Mouse (Mus musculus): ENCODE measurements around the gene Lsm10. TPM values are rescaled to one million over a fixed set of nuclear protein-coding genes. Genes with fewer than 3 reads are reported as not detected.

The Lsm10 gene
- 47.8 and 51.2 TPM in 2 replicates for polyA plus RNA-seq (2014; fragmentation: Nextera tagmentation; extraction: Ambion mirVana)

DNA sequence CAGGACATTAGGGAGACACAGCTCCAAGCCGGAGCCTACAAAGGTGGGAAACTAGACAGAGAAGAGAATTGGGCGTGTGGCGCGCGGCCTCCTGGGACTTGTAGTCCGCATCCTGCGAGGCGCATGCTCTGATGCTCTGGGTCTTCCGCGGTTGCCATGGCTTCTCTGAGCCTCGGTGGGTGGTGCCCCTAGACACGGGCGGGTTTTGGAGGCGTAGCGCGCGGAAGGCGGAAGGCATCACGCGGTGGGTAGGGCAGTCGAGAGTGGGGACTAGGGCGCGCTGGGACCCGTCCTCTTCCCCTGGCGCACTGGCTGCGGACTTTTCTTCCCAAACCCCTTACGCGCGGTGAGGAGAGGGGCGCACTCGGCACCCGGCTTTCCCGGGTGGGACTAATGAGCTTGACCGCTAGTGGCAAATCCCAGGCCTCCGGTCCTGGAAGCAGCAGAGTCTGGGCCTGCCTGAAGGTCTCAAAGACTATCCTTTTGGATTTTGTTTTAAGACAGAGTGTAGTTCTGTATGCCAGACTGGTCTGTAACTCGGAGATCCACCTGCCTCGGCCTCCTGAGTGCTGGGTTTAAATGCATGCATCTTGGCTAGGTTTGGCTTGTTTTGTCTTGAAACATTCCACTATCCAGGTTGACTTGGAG, at the start of gene Lsm10:
Gene Lsm10, plus strand, starts transcription at position 160 of the 648 bp plus-strand sequence.
- H3K4me3 ChIP-seq (replicated peaks; ENCODE audit: low read depth, low read length), result peak within 1 kb of the TSS; percentile 49
- peak within 1 kb of the TSS; percentile 65 for H3K4me2 ChIP-seq (ENCODE audit: low read length)
- ATAC-seq (ENCODE audit: low FRiP score, low TSS enrichment) (peak; percentile 97), DNase-seq (peak; percentile 98)
- peak within 1 kb of the TSS; percentile 79 for H3K27ac ChIP-seq (replicated peaks; ENCODE audit: low read depth, low read length)
- H3K27me3 ChIP-seq (ENCODE audit: control insufficient read depth, insufficient read depth, low read length), result no peaks in the 10 kb centered on the region
- peaks cover 6% of the 10 kb centered on the region; the same call in 1 of the 2 replicates for H3K4me1 ChIP-seq (ENCODE audit: control insufficient read depth, insufficient read depth, low read length)
- H3K9me3 ChIP-seq (ENCODE audit: control insufficient read depth, low read length), result no peaks in the 10 kb centered on the region
- peak within 1 kb of the TSS; percentile 63 for H3K9ac ChIP-seq (replicated peaks; ENCODE audit: low read length)
- H3K36me3 ChIP-seq (ENCODE audit: control insufficient read depth, insufficient read depth, low read length), result no peaks in the 10 kb centered on the region
- 3% methylated on average over 36 of the region's 37 CpGs for WGBS

DNA sequence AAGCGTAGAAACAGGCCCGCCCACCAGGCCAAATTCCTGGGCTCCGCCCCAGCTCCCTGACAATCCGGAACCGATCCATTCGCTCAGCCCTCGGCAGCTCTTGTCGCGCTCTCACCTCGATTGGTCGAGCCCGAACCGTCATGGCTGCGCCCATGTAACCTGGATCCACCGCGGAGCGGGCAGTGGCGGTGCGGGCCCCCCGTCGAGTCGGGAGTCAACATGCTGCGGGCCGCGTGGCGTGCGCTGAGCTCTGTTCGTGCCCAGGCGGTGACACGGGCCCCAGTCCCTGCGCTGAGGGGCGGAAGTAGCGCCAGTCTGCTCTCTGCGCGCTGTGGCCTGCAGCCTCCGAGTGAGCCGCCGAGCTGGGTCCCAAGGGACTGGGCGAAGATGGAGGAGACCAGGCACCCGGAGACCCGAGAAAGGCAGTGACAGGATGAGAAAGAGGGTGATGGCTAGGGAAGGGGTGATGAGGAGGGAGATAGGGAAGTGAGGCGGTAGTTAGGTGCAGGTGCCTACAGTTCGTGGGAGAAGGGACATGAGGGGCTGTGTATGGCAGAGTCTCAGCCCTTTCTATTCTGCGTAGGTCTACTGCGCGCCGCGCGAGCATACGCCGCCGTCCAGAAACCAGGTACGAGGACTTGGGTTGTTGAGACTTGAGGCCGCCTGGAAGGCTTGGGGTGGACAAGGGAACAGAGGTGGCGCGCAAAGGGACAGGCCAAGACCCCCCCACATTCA, 49.4 kb upstream of the Lsm10 start, which contains the start of gene Mrps15:
Gene Mrps15, plus strand, starts transcription at position 75 of the 735 bp plus-strand sequence.
- Histone ChIP-seq H3K9me3 (ENCODE audit: control insufficient read depth, low read length) (no peaks in the 10 kb centered on the region), H3K4me3 (replicated peaks; ENCODE audit: low read depth, low read length) (peak within 1 kb of the TSS; percentile 95), H3K9ac (replicated peaks; ENCODE audit: low read length) (peak within 1 kb of the TSS; percentile 70), H3K27me3 (ENCODE audit: control insufficient read depth, insufficient read depth, low read length) (no peaks in the 10 kb centered on the region), H3K27ac (replicated peaks; ENCODE audit: low read depth, low read length) (peak within 1 kb of the TSS; percentile 74), H3K4me1 (ENCODE audit: control insufficient read depth, insufficient read depth, low read length) (peaks cover 11% of the 10 kb centered on the region; the same call in 1 of the 2 replicates), H3K36me3 (ENCODE audit: control insufficient read depth, insufficient read depth, low read length) (peaks cover 21% of the 10 kb centered on the region), H3K4me2 (ENCODE audit: low read length) (peak within 1 kb of the TSS; percentile 92)
- DNase-seq, result peak; percentile 94
- WGBS, result under 1% methylated on average over 56 of the region's 56 CpGs
- ATAC-seq (ENCODE audit: low FRiP score, low TSS enrichment), result peak; percentile 92

DNA sequence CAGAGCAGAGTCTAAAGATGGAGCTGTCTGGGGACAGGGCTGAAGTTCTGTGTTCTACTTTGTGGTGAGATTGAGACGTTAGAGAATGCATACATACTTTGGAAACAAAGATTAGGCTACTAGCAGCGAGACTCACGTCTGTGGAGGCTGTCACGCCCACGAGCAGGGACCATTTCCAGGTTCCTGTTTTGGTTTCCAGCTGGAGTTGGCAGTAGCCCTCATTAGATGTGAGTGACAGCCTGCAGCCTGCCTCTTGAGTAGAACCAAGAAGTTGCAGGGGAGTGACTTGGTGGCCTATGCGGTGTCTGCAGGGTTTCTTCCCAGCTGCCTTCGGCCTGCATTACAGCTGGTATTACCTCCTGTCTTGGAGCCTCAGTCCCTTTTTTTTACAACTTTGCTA, 44.8 kb upstream of the Lsm10 start:
- WGBS, result 85% methylated on average over 7 of the region's 7 CpGs
- Histone ChIP-seq H3K4me1 (ENCODE audit: control insufficient read depth, insufficient read depth, low read length) (peaks cover 9% of the 10 kb centered on the region; the same call in 1 of the 2 replicates), H3K36me3 (ENCODE audit: control insufficient read depth, insufficient read depth, low read length) (peaks cover 65% of the 10 kb centered on the region), H3K9ac (replicated peaks; ENCODE audit: low read length) (no peak overlapping the region), H3K4me2 (ENCODE audit: low read length) (no peak overlapping the region), H3K27ac (replicated peaks; ENCODE audit: low read depth, low read length) (no peak overlapping the region), H3K9me3 (ENCODE audit: control insufficient read depth, low read length) (no peaks in the 10 kb centered on the region), H3K27me3 (ENCODE audit: control insufficient read depth, insufficient read depth, low read length) (no peaks in the 10 kb centered on the region), H3K4me3 (replicated peaks; ENCODE audit: low read depth, low read length) (no peak overlapping the region)
- DNase-seq (no peak), ATAC-seq (ENCODE audit: low FRiP score, low TSS enrichment) (no peak)

- Histone ChIP-seq H3K27ac (replicated peaks; ENCODE audit: low read depth, low read length) (peak overlapping the region; percentile 14; the same call in 1 of the 2 replicates), H3K27me3 (ENCODE audit: control insufficient read depth, insufficient read depth, low read length) (no peaks in the 10 kb centered on the region), H3K9me3 (ENCODE audit: control insufficient read depth, low read length) (no peaks in the 10 kb centered on the region), H3K36me3 (ENCODE audit: control insufficient read depth, insufficient read depth, low read length) (peaks cover 39% of the 10 kb centered on the region), H3K4me3 (replicated peaks; ENCODE audit: low read depth, low read length) (peak overlapping the region; percentile 74), H3K9ac (replicated peaks; ENCODE audit: low read length) (peak overlapping the region; percentile 39; the same call in 1 of the 2 replicates), H3K4me1 (ENCODE audit: control insufficient read depth, insufficient read depth, low read length) (peaks cover 10% of the 10 kb centered on the region), H3K4me2 (ENCODE audit: low read length) (peak overlapping the region; percentile 72)
- DNase-seq (no peak), ATAC-seq (ENCODE audit: low FRiP score, low TSS enrichment) (no peak)
- WGBS, result 16% methylated on average over 19 of the region's 19 CpGs
Measured at GRCm38 (mm10) chr4:126057207-126058133, 39.0 kb upstream of the Lsm10 start.

DNA sequence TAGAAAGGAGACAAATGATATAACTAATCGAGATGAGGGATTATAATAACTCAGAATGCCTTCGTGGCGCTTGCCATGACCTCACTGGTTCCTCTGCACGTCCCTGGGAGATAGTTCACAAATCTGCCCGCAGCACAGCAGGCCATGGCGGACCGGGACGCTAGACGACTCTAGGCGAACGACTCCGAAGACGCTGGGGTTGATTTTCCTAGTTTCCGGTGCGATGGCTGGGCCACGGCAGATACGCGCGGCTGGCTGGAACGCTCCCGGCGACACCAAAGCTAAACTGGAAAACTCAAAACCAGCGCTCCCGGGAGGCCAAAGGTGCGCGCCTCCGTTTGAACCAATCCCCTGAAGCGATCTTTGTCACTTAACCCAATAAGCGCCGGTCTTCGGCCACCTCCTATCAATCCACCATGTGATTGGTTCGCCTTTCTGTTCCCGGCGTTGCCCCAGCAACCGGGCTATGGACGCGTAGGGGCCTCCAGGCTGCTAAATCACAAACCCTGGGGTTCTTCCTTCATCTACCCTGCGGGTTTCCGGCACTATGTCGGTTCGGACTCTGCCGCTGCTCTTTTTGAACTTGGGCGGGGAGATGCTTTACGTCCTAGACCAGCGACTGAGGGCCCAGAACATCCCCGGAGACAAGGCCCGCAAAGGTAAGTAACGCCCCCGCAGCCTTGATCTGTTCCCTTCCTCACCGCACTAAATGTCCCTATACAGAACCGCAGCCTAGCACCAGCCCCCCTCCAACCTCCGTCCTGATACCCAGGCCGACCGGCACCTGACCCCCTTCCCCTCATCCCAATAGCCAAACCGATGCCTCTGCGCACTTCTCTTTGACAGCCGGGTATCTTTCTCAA, 38.1 kb upstream of the Lsm10 start, which contains the start of gene Oscp1:
Gene Oscp1, plus strand, starts transcription at position 432 of the 863 bp plus-strand sequence.
- peak within 1 kb of the TSS; percentile 75 for H3K9ac ChIP-seq (replicated peaks; ENCODE audit: low read length)
- peaks cover 10% of the 10 kb centered on the region for H3K4me1 ChIP-seq (ENCODE audit: control insufficient read depth, insufficient read depth, low read length)
- WGBS, result under 1% methylated on average over 57 of the region's 57 CpGs
- H3K9me3 ChIP-seq (ENCODE audit: control insufficient read depth, low read length), result no peaks in the 10 kb centered on the region
- H3K27me3 ChIP-seq (ENCODE audit: control insufficient read depth, insufficient read depth, low read length), result no peaks in the 10 kb centered on the region
- peak within 1 kb of the TSS; percentile 74 for H3K4me3 ChIP-seq (replicated peaks; ENCODE audit: low read depth, low read length)
- peaks cover 31% of the 10 kb centered on the region for H3K36me3 ChIP-seq (ENCODE audit: control insufficient read depth, insufficient read depth, low read length)
- peak; percentile 96 for ATAC-seq (ENCODE audit: low FRiP score, low TSS enrichment)
- H3K27ac ChIP-seq (replicated peaks; ENCODE audit: low read depth, low read length), result peak within 1 kb of the TSS; percentile 57
- peak; percentile 97 for DNase-seq
- H3K4me2 ChIP-seq (ENCODE audit: low read length), result peak within 1 kb of the TSS; percentile 72

DNA sequence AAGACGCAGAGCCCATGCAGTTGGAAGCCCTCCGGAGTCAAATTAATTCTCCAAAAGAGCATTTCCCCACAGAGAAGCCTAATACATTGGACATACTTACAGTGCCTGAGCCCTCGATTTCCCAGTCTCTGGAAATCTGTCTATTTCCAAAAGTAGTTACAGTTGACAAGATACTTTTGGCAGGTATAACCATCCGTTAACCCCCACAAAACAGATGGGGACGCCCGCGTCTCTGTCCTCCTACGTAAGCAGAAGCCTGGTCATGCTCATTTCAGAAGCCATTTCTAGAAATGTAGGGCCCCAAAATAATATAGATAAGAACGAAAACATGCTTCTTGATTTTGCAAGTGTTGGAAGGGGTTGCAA, 37.4 kb upstream of the Lsm10 start:
- peak overlapping the region; percentile 72 for H3K4me2 ChIP-seq (ENCODE audit: low read length)

GRCm38 (mm10) chr4:126062856-126063255, 33.6 kb upstream of the Lsm10 start:
- no peaks in the 10 kb centered on the region for H3K9me3 ChIP-seq (ENCODE audit: control insufficient read depth, low read length)
- peaks cover 9% of the 10 kb centered on the region for H3K4me1 ChIP-seq (ENCODE audit: control insufficient read depth, insufficient read depth, low read length)
- H3K4me3 ChIP-seq (replicated peaks; ENCODE audit: low read depth, low read length), result no peak overlapping the region
- H3K27me3 ChIP-seq (ENCODE audit: control insufficient read depth, insufficient read depth, low read length), result no peaks in the 10 kb centered on the region
- ATAC-seq (ENCODE audit: low FRiP score, low TSS enrichment) (no peak), DNase-seq (no peak)
- H3K27ac ChIP-seq (replicated peaks; ENCODE audit: low read depth, low read length), result no peak overlapping the region
- H3K36me3 ChIP-seq (ENCODE audit: control insufficient read depth, insufficient read depth, low read length), result no peaks in the 10 kb centered on the region
- WGBS, result 53% methylated on average over 1 of the region's 1 CpGs
- no peak overlapping the region for H3K4me2 ChIP-seq (ENCODE audit: low read length)
- no peak overlapping the region for H3K9ac ChIP-seq (replicated peaks; ENCODE audit: low read length)

More for the DNA sequence above, 37.4 kb upstream of the Lsm10 start:
- 31% methylated on average over 9 of the region's 9 CpGs for WGBS
- peaks cover 10% of the 10 kb centered on the region for H3K4me1 ChIP-seq (ENCODE audit: control insufficient read depth, insufficient read depth, low read length)
- peak overlapping the region; percentile 57 for H3K27ac ChIP-seq (replicated peaks; ENCODE audit: low read depth, low read length)
- DNase-seq (no peak), ATAC-seq (ENCODE audit: low FRiP score, low TSS enrichment) (no peak)
- no peaks in the 10 kb centered on the region for H3K9me3 ChIP-seq (ENCODE audit: control insufficient read depth, low read length)
- H3K9ac ChIP-seq (replicated peaks; ENCODE audit: low read length), result peak overlapping the region; percentile 75
- peak overlapping the region; percentile 74 for H3K4me3 ChIP-seq (replicated peaks; ENCODE audit: low read depth, low read length)
- H3K36me3 ChIP-seq (ENCODE audit: control insufficient read depth, insufficient read depth, low read length), result peaks cover 25% of the 10 kb centered on the region
- H3K27me3 ChIP-seq (ENCODE audit: control insufficient read depth, insufficient read depth, low read length), result no peaks in the 10 kb centered on the region
